Mouse (Mus musculus) embryo, embryonic 11 days (tissue): ENCODE results near the gene Arhgap15.

Experiments
- DNase-seq: peaks from one replicate; pipeline ENCODE4 v3.0.0-alpha.2; 2015

The Arhgap15 gene

GRCm38 (mm10) chr2:44221686-44222085 lies 473.1 kb downstream of the Arhgap15 start:
- DNase-seq = no peak

- peak; percentile 43 for DNase-seq
Observed at GRCm38 (mm10) chr2:44222176-44222753, 473.6 kb downstream of the Arhgap15 start.

- no peak for DNase-seq
Observed at GRCm38 (mm10) chr2:44234856-44235255, 486.2 kb downstream of the Arhgap15 start.

GRCm38 (mm10) chr2:44241657-44242454 lies 493.2 kb downstream of the Arhgap15 start:
- peak; percentile 30 for DNase-seq

GRCm38 (mm10) chr2:44242628-44243255 lies 494.1 kb downstream of the Arhgap15 start:
- no peak for DNase-seq

GRCm38 (mm10) chr2:44255343-44255742 lies 506.7 kb downstream of the Arhgap15 start:
- DNase-seq = no peak

- DNase-seq = no peak
Observed at GRCm38 (mm10) chr2:44257946-44258345, 509.3 kb downstream of the Arhgap15 start.

GRCm38 (mm10) chr2:44271455-44272346 lies 523.1 kb downstream of the Arhgap15 start:
- DNase-seq = peak; percentile 40

- peak; percentile 3 for DNase-seq
Observed at GRCm38 (mm10) chr2:44272606-44273005, 524.0 kb downstream of the Arhgap15 start.

- DNase-seq = no peak
Observed at GRCm38 (mm10) chr2:44274425-44274824, 525.8 kb downstream of the Arhgap15 start.

GRCm38 (mm10) chr2:44286181-44286719 lies 537.6 kb downstream of the Arhgap15 start:
- DNase-seq = no peak

- no peak for DNase-seq
Observed at GRCm38 (mm10) chr2:44299156-44299555, 550.5 kb downstream of the Arhgap15 start.

- DNase-seq = no peak
Observed at GRCm38 (mm10) chr2:44299909-44300308, 551.3 kb downstream of the Arhgap15 start.

- no peak for DNase-seq
Observed at GRCm38 (mm10) chr2:44300466-44300865, 551.8 kb downstream of the Arhgap15 start.

GRCm38 (mm10) chr2:44304261-44304970 lies 555.8 kb downstream of the Arhgap15 start:
- DNase-seq = peak; percentile 50

- DNase-seq = peak; percentile 34
Observed at GRCm38 (mm10) chr2:44304971-44305808, 556.6 kb downstream of the Arhgap15 start.

- DNase-seq = peak; percentile 19
Observed at GRCm38 (mm10) chr2:44306137-44306536, 557.5 kb downstream of the Arhgap15 start.

- DNase-seq = no peak
Observed at GRCm38 (mm10) chr2:44309124-44309523, 560.5 kb downstream of the Arhgap15 start.

GRCm38 (mm10) chr2:44309556-44309955 lies 560.9 kb downstream of the Arhgap15 start:
- DNase-seq = no peak

- DNase-seq = no peak
Observed at GRCm38 (mm10) chr2:44310095-44310748, 561.6 kb downstream of the Arhgap15 start.
